Mouse (Mus musculus) embryonic facial prominence, embryonic 10.5 days (tissue): ENCODE results near the gene Alg14. TPM values are rescaled to one million over a fixed set of nuclear protein-coding genes. Genes with fewer than 3 reads are reported as not detected.

ENCODE experiments used
- DNase-seq: peaks from one replicate; pipeline ENCODE4 v3.0.0-alpha.2; 2017; ENCODE audit warnings: low spot score
- H3K27ac ChIP-seq: fragments of 300-500 bp; sonication (generic); replicated peaks from 2 replicates; pipeline ENCODE4 v1.5.1; 2016; ENCODE audit warnings: mild to moderate bottlenecking
- H3K27me3 ChIP-seq: fragments of 300-500 bp; sonication (generic); replicated peaks from 2 replicates; pipeline ENCODE4 v1.6.1; 2016; ENCODE audit warnings: low read depth, mild to moderate bottlenecking; ENCODE audit not compliant: poor library complexity, severe bottlenecking
- H3K36me3 ChIP-seq: fragments of 300-500 bp; sonication (generic); replicated peaks from 2 replicates; pipeline ENCODE4 v1.6.1; 2016; ENCODE audit warnings: mild to moderate bottlenecking, moderate library complexity
- H3K4me1 ChIP-seq: fragments of 300-500 bp; sonication (generic); 2 replicates; pipeline ENCODE4 v1.6.1; 2016
- H3K4me3 ChIP-seq: fragments of 300-500 bp; sonication (generic); 2 replicates; pipeline ENCODE4 v1.5.1; 2016; ENCODE audit warnings: mild to moderate bottlenecking, moderate library complexity
- H3K9me3 ChIP-seq: fragments of 300-500 bp; sonication (generic); 2 replicates; pipeline ENCODE4 v1.6.1; 2016; ENCODE audit warnings: mild to moderate bottlenecking
- WGBS: fragments of 180-500 bp; shearing (Covaris S2); methylation state at CpG from one replicate; pipeline ENCODE4 v1.1.7; 2016; 5-methylcytosine and 5-hydroxymethylcytosine counted together
- polyA plus RNA-seq: library from polyadenylated mRNA; unstranded; fragments of >200 nt; fragmentation: Nextera tagmentation; extraction: Ambion mirVana; gene quantifications from 2 replicates; pipeline ENCODE4 v1.2.1, GENCODE M21; 2016

Alg14 gene
- polyA plus RNA-seq: 30.7 and 34.3 TPM in 2 replicates

GRCm38 (mm10) chr3:121291560-121292258, at the start of gene Alg14:
Alg14 (plus strand) TSS chr3:121291773.
- H3K4me1 ChIP-seq: peaks cover 12% of the 10 kb centered on the region
- peak within 1 kb of the TSS; percentile 93 for H3K27ac ChIP-seq
- H3K27me3 ChIP-seq: no peaks in the 10 kb centered on the region
- peak; percentile 95 for DNase-seq
- peak within 1 kb of the TSS; percentile 68 for H3K4me3 ChIP-seq
- H3K9me3 ChIP-seq: no peaks in the 10 kb centered on the region
- under 1% methylated on average over 42 of the region's 42 CpGs for WGBS
- H3K36me3 ChIP-seq: no peaks in the 10 kb centered on the region

- no peaks in the 10 kb centered on the region for H3K9me3 ChIP-seq
- peaks cover 34% of the 10 kb centered on the region for H3K4me1 ChIP-seq
- H3K4me3 ChIP-seq: no peak overlapping the region
- H3K27ac ChIP-seq: peak overlapping the region; percentile 71; the same call in 1 of the 2 replicates
- peak; percentile 56 for DNase-seq
- WGBS: 54% methylated on average over 9 of the region's 9 CpGs
- H3K36me3 ChIP-seq: no peaks in the 10 kb centered on the region
- H3K27me3 ChIP-seq: no peaks in the 10 kb centered on the region
Observed at GRCm38 (mm10) chr3:121242111-121242936, 49.2 kb upstream of the Alg14 start.

- Histone ChIP-seq H3K9me3 (no peaks in the 10 kb centered on the region), H3K27ac (0 out of 2 replicates have a peak overlapping the region, but pooled peaks have one; percentile 24), H3K27me3 (no peaks in the 10 kb centered on the region), H3K4me3 (no peak overlapping the region), H3K36me3 (no peaks in the 10 kb centered on the region), H3K4me1 (peaks cover 34% of the 10 kb centered on the region)
- WGBS: 71% methylated on average over 4 of the region's 4 CpGs
- no peak for DNase-seq
Observed at GRCm38 (mm10) chr3:121242941-121243340, 48.6 kb upstream of the Alg14 start.

GRCm38 (mm10) chr3:121250048-121250447, 41.5 kb upstream of the Alg14 start:
- no peak overlapping the region for H3K27ac ChIP-seq
- H3K4me1 ChIP-seq: no peaks in the 10 kb centered on the region
- H3K9me3 ChIP-seq: no peaks in the 10 kb centered on the region
- H3K36me3 ChIP-seq: no peaks in the 10 kb centered on the region
- DNase-seq: no peak
- no peaks in the 10 kb centered on the region for H3K27me3 ChIP-seq
- 88% methylated on average over 9 of the region's 9 CpGs for WGBS
- H3K4me3 ChIP-seq: no peak overlapping the region

- WGBS: 85% methylated on average over 19 of the region's 19 CpGs
- H3K9me3 ChIP-seq: no peaks in the 10 kb centered on the region
Observed at GRCm38 (mm10) chr3:121250576-121251433, 40.8 kb upstream of the Alg14 start.

GRCm38 (mm10) chr3:121255501-121255900, 36.1 kb upstream of the Alg14 start:
- Histone ChIP-seq H3K27me3 (peaks cover 27% of the 10 kb centered on the region), H3K4me1 (no peaks in the 10 kb centered on the region), H3K4me3 (no peak overlapping the region), H3K9me3 (no peaks in the 10 kb centered on the region), H3K27ac (no peak overlapping the region), H3K36me3 (no peaks in the 10 kb centered on the region)
- no peak for DNase-seq
- WGBS: 88% methylated on average over 7 of the region's 7 CpGs

More at GRCm38 (mm10) chr3:121250576-121251433, 40.8 kb upstream of the Alg14 start:
- no peak for DNase-seq
- Histone ChIP-seq H3K27me3 (no peaks in the 10 kb centered on the region), H3K27ac (no peak overlapping the region), H3K36me3 (no peaks in the 10 kb centered on the region), H3K4me3 (no peak overlapping the region), H3K4me1 (no peaks in the 10 kb centered on the region)

GRCm38 (mm10) chr3:121256131-121256530, 35.4 kb upstream of the Alg14 start:
- no peaks in the 10 kb centered on the region for H3K36me3 ChIP-seq
- DNase-seq: no peak
- peaks cover 33% of the 10 kb centered on the region for H3K27me3 ChIP-seq
- no peak overlapping the region for H3K4me3 ChIP-seq
- H3K9me3 ChIP-seq: no peaks in the 10 kb centered on the region
- 79% methylated on average over 8 of the region's 8 CpGs for WGBS
- no peaks in the 10 kb centered on the region for H3K4me1 ChIP-seq
- no peak overlapping the region for H3K27ac ChIP-seq

- WGBS: 79% methylated on average over 10 of the region's 10 CpGs
- H3K9me3 ChIP-seq: no peaks in the 10 kb centered on the region
- no peak overlapping the region for H3K4me3 ChIP-seq
- H3K36me3 ChIP-seq: no peaks in the 10 kb centered on the region
- no peak overlapping the region for H3K27ac ChIP-seq
- peaks cover 5% of the 10 kb centered on the region for H3K4me1 ChIP-seq
- DNase-seq: no peak
- H3K27me3 ChIP-seq: peaks cover 46% of the 10 kb centered on the region
Observed at GRCm38 (mm10) chr3:121257418-121257817, 34.2 kb upstream of the Alg14 start.

- peaks cover 60% of the 10 kb centered on the region for H3K27me3 ChIP-seq
- H3K9me3 ChIP-seq: no peaks in the 10 kb centered on the region
- no peak for DNase-seq
- peaks cover 15% of the 10 kb centered on the region for H3K4me1 ChIP-seq
- WGBS: 82% methylated on average over 20 of the region's 20 CpGs
- H3K4me3 ChIP-seq: no peak overlapping the region
- H3K36me3 ChIP-seq: no peaks in the 10 kb centered on the region
- no peak overlapping the region for H3K27ac ChIP-seq
Observed at GRCm38 (mm10) chr3:121258521-121259478, 32.8 kb upstream of the Alg14 start.

GRCm38 (mm10) chr3:121260041-121260440, 31.5 kb upstream of the Alg14 start:
- H3K4me3 ChIP-seq: no peak overlapping the region
- no peaks in the 10 kb centered on the region for H3K9me3 ChIP-seq
- H3K27me3 ChIP-seq: peaks cover 72% of the 10 kb centered on the region
- 73% methylated on average over 7 of the region's 7 CpGs for WGBS
- H3K36me3 ChIP-seq: no peaks in the 10 kb centered on the region
- no peak overlapping the region for H3K27ac ChIP-seq
- peaks cover 15% of the 10 kb centered on the region for H3K4me1 ChIP-seq
- no peak for DNase-seq

- no peak overlapping the region for H3K27ac ChIP-seq
Observed at GRCm38 (mm10) chr3:121260831-121261230, 30.7 kb upstream of the Alg14 start.

More at GRCm38 (mm10) chr3:121260831-121261230, 30.7 kb upstream of the Alg14 start:
- Histone ChIP-seq H3K9me3 (no peaks in the 10 kb centered on the region), H3K36me3 (no peaks in the 10 kb centered on the region), H3K4me3 (no peak overlapping the region), H3K4me1 (peaks cover 15% of the 10 kb centered on the region), H3K27me3 (peaks cover 79% of the 10 kb centered on the region)
- WGBS: 70% methylated on average over 1 of the region's 1 CpGs
- no peak for DNase-seq
